Mouse (Mus musculus) lung, postnatal 4 days (tissue): ENCODE measurements around the gene Mfap1b.
"Not testable (repeated sequence)": the region's sequence is repeated elsewhere in the genome, so short reads cannot be mapped to it uniquely, and the experiment has no call there.

Source experiments
- DNase-seq, 2 experiments: peaks; one replicate each; pipeline ENCODE4 v3.0.0; 2021

The Mfap1b gene

GRCm38 (mm10) chr2:121473301-121474179 lies at the start of gene Mfap1b:
Gene Mfap1b, minus strand, starts transcription at chr2:121474067.
- DNase-seq, result peak; percentile 83 to 84

GRCm38 (mm10) chr2:121522830-121523229 lies 49.0 kb upstream of the Mfap1b start:
- not testable (repeated sequence) for DNase-seq

GRCm38 (mm10) chr2:121522006-121522405 lies 48.1 kb upstream of the Mfap1b start:
- DNase-seq, result no peak

- DNase-seq, result not testable (repeated sequence)
Measured at GRCm38 (mm10) chr2:121518711-121519110, 44.8 kb upstream of the Mfap1b start.

- DNase-seq, result no peak
Measured at GRCm38 (mm10) chr2:121518106-121518505, 44.2 kb upstream of the Mfap1b start.

GRCm38 (mm10) chr2:121514211-121514610 lies 40.3 kb upstream of the Mfap1b start:
- no peak for DNase-seq

GRCm38 (mm10) chr2:121512991-121513765 lies 39.3 kb upstream of the Mfap1b start:
- not testable (repeated sequence) for DNase-seq

- no peak for DNase-seq
Measured at GRCm38 (mm10) chr2:121511401-121511800, 37.5 kb upstream of the Mfap1b start.

- DNase-seq, result peak; percentile 84
Measured at GRCm38 (mm10) chr2:121509584-121509983, 35.7 kb upstream of the Mfap1b start.

GRCm38 (mm10) chr2:121507951-121508330 lies 34.1 kb upstream of the Mfap1b start:
- no peak for DNase-seq

GRCm38 (mm10) chr2:121507173-121507950 lies 33.5 kb upstream of the Mfap1b start:
- no peak for DNase-seq

- peak; percentile 84 to 87 for DNase-seq
Measured at GRCm38 (mm10) chr2:121505942-121506882, 32.3 kb upstream of the Mfap1b start, which contains the start of the genes Mfap1a and Wdr76. Gene Mfap1a, minus strand, starts transcription at chr2:121506665. Gene Wdr76, plus strand, starts transcription at chr2:121506723.

GRCm38 (mm10) chr2:121501550-121501949 lies 27.7 kb upstream of the Mfap1b start:
- DNase-seq, result not testable (repeated sequence)

GRCm38 (mm10) chr2:121484403-121484802 lies 10.5 kb upstream of the Mfap1b start:
- DNase-seq, result not testable (repeated sequence)

- no peak for DNase-seq
Measured at GRCm38 (mm10) chr2:121483576-121483975, 9.7 kb upstream of the Mfap1b start.

GRCm38 (mm10) chr2:121480916-121481315 lies 7.0 kb upstream of the Mfap1b start:
- DNase-seq, result not testable (repeated sequence)

- peak; percentile 28 to 35 for DNase-seq
Measured at GRCm38 (mm10) chr2:121480498-121480897, 6.6 kb upstream of the Mfap1b start.

- DNase-seq, result no peak
Measured at GRCm38 (mm10) chr2:121477491-121478266, 3.8 kb upstream of the Mfap1b start.

GRCm38 (mm10) chr2:121475306-121475705 lies 1.4 kb upstream of the Mfap1b start:
- not testable (repeated sequence) for DNase-seq

GRCm38 (mm10) chr2:121474180-121474535 lies 291 bp upstream of the Mfap1b start:
- no peak for DNase-seq

- not testable (repeated sequence) for DNase-seq
Measured at GRCm38 (mm10) chr2:121472783-121473182, 1.1 kb downstream of the Mfap1b start.
